Mouse (Mus musculus) cerebellum, adult 18-20 months (tissue): Measurements from ENCODE around the gene Mkks.

Experiments used
- DNase-seq, 2 experiments: peaks; one replicate each; pipeline ENCODE4 v3.0.0; 2021

Gene Mkks

DNA sequence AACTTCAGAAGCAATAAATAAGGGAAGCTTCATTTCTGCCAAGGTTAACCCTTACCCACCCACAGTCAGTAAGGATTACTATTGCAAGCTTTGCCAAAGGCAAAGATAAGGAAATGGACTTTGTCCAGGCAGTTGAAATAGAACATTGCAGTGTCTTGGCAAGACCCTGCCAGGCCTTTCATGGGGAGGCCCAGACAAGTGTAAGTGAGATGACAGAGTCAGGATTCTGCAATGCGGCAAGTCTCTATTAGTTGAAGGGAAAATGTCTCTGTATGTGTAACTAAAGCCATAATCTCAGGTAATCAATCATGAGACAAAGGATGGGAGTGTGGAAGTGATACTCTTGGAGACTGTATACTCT, 56.5 kb downstream of the Mkks start:
- DNase-seq = no peak

DNA sequence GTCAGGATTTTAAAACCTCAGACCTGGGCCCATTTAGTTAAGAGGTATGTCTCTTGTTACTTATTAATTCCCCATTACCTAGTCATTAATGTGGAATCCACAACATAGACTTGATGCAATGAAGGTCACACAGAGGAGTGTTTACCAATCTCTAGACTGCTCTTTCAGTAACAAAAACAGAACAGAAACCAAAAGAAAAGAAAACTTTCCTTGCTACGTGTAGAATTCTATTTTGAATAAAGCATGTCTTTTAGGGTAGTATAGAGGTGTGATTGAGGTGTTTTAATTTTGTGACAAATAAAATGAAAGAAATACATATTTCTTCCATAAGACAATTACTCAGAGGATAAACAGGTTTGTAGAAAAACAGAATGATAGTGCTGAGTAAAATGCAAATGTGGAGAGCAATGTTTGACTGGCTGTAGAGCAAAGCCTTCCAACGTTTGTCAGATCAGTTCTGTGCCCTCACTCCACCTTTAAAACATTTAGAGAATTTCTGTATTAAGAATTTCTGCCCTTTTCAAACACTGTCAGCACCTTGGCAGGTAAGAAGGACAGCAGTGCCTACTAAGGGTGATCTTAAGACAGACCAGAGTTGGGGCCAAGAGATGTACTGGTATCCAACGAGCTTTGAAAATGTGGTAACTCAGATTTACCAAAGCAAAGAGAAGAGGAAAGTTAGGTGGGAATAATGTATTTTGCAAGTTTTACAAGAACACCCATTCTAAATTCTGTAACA, 57.0 kb downstream of the Mkks start:
- no peak for DNase-seq

DNA sequence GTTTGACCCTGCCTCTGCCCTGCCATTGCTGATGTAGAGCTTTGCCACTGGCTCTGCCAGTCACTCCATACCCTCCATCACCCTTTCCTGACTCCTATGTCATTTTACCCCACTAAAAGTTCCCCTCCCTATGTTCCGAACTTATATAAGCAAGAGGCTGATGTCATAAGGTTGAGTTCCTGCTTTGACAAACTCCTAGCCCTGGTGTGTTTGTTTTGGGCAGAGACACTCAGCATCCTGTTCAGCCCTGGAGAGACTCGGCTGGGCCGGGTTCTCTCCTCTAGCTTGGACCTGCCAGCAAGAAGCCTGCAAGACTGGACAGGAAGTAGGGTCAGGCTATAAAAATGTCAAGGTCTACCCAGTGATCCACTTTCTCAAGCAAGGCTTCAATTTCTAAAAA, 58.3 kb downstream of the Mkks start:
- no peak for DNase-seq

DNA sequence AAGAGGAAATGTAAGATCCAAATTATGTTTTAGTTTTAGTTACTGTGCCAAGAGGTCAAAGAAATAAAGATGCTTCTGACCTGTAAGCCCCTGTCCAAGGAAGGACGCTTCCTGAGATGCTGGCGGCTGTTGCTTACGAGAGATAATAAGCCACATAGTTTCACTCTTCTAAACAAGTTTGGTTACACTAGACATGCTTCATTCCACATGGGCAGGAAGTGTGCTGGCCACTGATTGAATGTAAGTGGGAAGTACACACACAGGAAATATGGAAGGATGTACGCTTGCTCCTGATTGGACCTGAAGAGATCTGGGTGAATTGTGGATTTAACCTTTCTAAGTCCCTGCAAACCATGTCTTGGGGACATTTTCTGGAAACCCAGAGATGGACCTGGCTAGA, 63.6 kb downstream of the Mkks start:
- DNase-seq = no peak
